Mouse (Mus musculus) urinary bladder, adult 2 months (tissue): ENCODE data around the gene Tmem151b. TPM values are rescaled to one million over a fixed set of nuclear protein-coding genes. Genes with fewer than 3 reads are reported as not detected.

Experiments used
- DNase-seq: peaks from one replicate; pipeline ENCODE4 v3.0.0; 2022; ENCODE audit warnings: low spot score
- polyA plus RNA-seq: library from polyadenylated mRNA; depleted of rRNA; stranded (reverse); fragments of >200 nt; gene quantifications from 2 replicates; pipeline ENCODE4 v1.2.3, GENCODE M21; 2012; rRNA removed

Gene Tmem151b
- polyA plus RNA-seq: 0.51 and 0.81 TPM in 2 replicates

DNA sequence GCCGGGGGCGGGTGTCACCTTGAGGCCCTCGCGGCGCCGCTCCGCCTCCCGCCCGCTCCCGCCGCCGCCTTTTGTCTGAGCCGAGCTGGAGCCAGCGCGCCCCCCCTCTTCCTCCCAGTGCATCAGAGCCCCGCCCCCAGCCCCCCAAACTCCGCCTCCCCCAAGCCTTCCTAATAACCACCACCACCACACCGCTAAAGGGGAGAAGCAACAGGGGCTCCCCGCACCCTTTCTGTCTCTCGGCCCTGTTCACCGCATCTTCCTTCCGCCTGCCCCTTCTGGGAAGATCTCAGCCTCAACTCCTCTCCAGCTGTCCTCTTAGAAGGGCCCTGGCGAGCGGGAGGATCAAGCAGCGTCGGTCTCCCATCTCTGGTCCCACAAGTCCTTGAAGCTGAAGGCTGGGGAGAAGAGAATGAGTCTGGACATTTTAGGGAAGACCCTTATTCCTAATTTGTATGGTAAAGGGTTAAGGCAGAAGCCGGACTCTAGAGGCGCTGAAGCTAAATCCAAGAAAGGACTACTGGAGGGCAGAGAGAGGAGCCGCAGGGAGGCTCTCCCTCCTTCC is at the start of gene Tmem151b:
TSS of gene Tmem151b (minus strand) at position 61 of the 565 bp plus-strand sequence.
- no peak for DNase-seq

GRCm38 (mm10) chr17:45598891-45599290 is 49.4 kb upstream of the Tmem151b start:
- DNase-seq: no peak

- no peak for DNase-seq
These were observed 48.9 kb upstream of the Tmem151b start for GRCm38 (mm10) chr17:45598376-45598775.

GRCm38 (mm10) chr17:45597787-45598186 is 48.3 kb upstream of the Tmem151b start:
- no peak for DNase-seq

DNA sequence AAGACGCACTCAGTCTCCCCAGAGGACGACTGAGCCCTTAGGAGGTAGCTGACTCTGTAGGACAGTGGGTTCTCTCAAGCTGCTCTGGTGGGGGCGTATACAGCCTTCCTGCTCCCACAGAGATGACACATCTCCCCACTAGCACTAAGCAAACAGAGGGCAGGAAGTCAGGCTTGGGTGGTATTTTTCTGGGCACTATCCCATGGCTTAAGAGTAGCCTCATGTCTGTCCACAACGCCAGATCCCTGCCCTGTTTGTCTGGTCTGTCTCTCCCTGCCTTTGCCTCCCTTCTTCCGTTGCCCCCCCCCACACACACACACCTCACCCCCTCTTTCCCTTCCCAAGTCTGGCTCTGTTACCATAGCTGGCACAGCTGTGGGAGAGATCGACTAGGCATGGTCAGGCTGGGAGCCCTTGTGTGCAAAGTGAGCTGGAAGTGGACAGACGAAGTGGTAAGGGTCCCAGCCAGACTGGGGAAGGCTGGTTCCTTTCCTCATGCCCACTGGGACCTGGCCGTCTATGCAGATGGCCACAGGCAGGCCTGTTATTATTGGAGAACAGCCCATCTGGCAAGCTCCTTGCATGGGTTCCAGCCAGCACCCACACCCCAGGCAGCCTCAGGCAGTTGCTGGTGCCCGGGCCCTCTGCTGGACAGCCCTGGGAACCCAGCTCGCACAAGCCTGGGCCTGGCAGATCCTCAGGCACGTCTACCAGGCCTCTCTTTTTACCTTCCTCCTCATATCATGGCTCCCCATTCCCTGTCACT is 47.3 kb upstream of the Tmem151b start:
- peak; percentile 63 for DNase-seq

- DNase-seq: no peak
These were observed 46.4 kb upstream of the Tmem151b start for GRCm38 (mm10) chr17:45595736-45596390.

- peak; percentile 71 for DNase-seq
These were observed 45.6 kb upstream of the Tmem151b start for GRCm38 (mm10) chr17:45594881-45595735.

DNA sequence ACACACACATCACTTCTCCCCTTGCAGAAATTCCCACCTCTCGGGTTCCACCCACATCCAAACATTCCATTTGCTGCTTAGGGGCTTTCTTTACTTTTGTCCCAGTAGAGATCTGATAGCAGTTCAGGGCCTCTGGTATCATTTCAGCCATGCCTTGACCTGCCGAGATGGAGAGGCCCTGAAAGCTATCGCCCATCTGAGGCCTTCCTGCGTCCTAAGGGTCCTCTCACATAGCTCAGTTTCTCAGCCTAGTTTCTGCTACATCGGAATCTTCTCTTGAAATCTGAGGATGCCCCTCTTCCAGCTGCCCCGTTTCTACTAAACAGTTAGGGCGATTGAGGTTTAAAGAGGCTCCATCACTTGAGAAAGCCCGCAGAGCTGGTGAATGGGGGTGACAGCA is 44.7 kb upstream of the Tmem151b start:
- no peak for DNase-seq

DNA sequence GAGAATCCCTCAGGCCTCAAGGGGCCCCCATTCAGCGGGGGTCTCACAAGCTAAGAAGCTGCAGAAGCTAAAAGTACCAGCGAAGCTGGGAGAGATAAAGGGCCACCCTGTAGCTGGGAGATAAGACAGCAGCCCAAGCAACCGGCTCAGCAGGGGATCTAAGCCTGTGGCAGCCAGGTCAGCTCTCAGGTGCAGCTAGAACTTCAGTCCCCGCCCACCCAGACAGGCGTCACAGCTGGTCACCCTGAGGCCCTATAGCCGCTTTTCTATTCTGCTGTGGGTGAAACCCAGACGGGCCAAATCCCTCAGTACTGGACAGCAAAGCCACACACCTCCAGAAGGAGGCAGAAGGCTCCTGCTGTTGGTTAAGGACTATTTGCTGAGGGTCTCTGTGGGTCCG is 44.0 kb upstream of the Tmem151b start:
- no peak for DNase-seq

GRCm38 (mm10) chr17:45592606-45593431 is 43.3 kb upstream of the Tmem151b start:
- DNase-seq: no peak

GRCm38 (mm10) chr17:45591701-45592605 is 42.5 kb upstream of the Tmem151b start:
- DNase-seq: no peak

- no peak for DNase-seq
These were observed 40.9 kb upstream of the Tmem151b start for GRCm38 (mm10) chr17:45590410-45590809.

DNA sequence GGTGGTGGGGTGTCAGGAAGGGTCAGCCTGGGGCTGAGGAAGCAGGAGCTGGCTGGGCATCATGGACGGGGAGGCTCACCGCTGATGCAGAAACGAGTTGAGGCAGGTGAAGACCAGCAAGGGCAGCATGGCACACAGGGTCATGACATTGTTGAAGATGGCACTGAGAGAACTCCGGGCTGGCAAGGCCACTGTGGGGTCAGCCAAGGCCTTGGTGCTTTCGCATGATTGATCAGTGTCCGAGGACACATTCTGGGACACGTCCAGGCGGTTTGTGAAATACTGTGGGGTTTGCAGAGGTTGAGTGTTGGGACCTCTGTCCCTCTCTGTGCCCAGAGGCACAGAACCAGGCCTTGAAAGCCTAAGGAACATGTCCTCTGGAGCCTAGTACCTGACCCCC is 40.4 kb upstream of the Tmem151b start:
- DNase-seq: no peak

DNA sequence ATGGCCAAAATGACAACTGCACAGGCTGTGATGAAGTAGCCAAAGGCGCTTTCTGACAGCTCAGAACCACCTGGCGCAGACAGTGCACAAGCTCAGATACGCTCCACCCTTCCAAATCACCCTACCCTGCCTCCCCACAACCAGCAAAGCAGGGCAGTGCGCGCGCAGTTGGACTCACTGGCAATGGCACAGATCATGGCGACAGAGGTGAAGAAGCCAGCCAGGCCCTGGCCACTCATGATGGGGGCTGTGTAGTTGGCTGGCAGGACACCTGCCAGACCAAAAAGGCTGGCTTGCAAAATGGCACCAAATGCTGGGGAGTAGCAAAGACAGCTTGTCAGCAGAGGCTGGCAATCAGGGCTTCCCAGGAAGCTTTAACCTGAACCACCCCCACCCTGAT is 39.8 kb upstream of the Tmem151b start:
- DNase-seq: no peak

DNA sequence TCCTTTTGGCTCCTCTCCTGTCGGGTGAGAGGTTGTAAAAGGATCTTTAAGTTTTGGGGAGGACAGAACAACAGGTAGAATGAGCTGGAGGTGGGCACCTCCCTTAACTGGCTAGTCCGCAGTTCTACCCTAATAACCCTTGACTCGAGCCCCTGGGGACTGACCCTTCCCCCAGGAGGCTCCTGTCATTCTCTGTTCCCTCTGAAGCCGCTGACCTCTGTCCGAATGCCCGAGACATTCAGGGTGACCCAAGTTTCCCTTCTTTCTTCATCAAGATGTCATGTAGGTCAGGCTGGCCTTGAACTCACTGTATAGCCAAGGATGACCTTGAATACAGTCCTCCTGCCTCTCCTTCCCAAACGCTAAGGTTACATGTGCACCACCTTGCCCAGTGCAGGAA is 38.9 kb upstream of the Tmem151b start:
- no peak for DNase-seq

GRCm38 (mm10) chr17:45586449-45586837 is 37.0 kb upstream of the Tmem151b start:
- DNase-seq: no peak

DNA sequence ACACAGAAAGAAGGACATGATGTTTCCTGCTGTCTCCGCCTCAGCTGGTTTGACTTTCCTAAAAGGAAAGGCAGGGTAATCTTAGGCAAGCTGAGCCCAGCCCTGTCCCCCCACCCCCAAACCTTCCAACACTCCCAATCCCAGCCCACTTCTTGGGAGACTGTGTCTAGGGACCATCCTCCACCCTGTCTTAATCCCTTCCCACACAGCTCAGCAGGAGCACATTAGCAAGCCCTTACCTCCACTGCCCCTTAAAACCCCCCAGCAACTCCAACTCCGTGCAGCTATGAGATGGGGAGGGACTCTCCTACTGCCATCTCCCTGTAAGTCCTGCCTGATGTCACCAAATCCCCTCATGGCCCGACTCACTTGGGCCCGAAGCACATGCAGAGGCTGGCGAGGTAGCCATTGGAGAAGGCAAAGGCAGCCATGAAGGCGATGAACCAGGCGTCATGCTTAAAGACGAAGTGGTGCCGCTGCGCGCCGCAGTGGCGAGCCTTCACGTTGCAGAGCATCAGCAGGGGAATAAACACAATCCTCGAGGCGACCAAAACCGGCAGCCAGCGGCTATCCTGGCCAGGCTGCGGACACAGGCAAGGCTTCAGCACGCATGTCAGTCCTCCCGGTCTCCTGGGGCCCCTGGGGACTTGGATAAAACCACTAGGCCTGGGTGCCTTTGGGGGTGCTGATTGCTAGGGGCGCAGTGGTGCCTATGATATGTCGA is 36.4 kb upstream of the Tmem151b start:
- DNase-seq: no peak

GRCm38 (mm10) chr17:45584939-45585678 is 35.6 kb upstream of the Tmem151b start:
- DNase-seq: peak; percentile 58
